Mouse (Mus musculus) hindbrain, embryonic 16.5 days (tissue): ENCODE measurements at regions not wholly inside any gene's neighbourhood (a gene's known extent, or its start where the extent isn't known, plus 50 kb on each side); places are given as distances from the start of the nearest gene placed in this dataset.

Experiments used
- ATAC-seq: fragments of 200-750 bp; cut with Nextera tagmentation; 2 replicates; pipeline ENCODE4 v1.8.0; 2017; ENCODE audit warnings: moderate TSS enrichment, moderate library complexity
- H3K27ac ChIP-seq: fragments of 300-500 bp; sonication (generic); 2 replicates; pipeline ENCODE4 v1.5.1; 2014; ENCODE audit warnings: low read depth, mild to moderate bottlenecking, control low read depth, low read length, moderate library complexity
- H3K27me3 ChIP-seq: fragments of 300-500 bp; sonication (generic); replicated peaks from 2 replicates; pipeline ENCODE4 v1.6.1; 2014; ENCODE audit warnings: low read length; ENCODE audit not compliant: control insufficient read depth, insufficient read depth
- H3K36me3 ChIP-seq: fragments of 300-500 bp; sonication (generic); 2 replicates; pipeline ENCODE4 v1.6.1; 2014; ENCODE audit warnings: mild to moderate bottlenecking, low read length, moderate library complexity, mixed read lengths; ENCODE audit not compliant: control insufficient read depth, insufficient read depth
- H3K4me1 ChIP-seq: fragments of 300-500 bp; sonication (generic); 2 replicates; pipeline ENCODE4 v1.6.1; 2014; ENCODE audit warnings: low read depth, low read length; ENCODE audit not compliant: control insufficient read depth, insufficient read depth
- H3K4me2 ChIP-seq: fragments of 300-500 bp; sonication (generic); 2 replicates; pipeline ENCODE4 v1.6.1; 2014; ENCODE audit warnings: mild to moderate bottlenecking, low read length, control low read depth, moderate library complexity
- H3K4me3 ChIP-seq: fragments of 300-500 bp; sonication (generic); 2 replicates; pipeline ENCODE4 v1.5.1; 2014; ENCODE audit warnings: mild to moderate bottlenecking, low read length, control low read depth, moderate library complexity
- H3K9ac ChIP-seq: fragments of 300-500 bp; sonication (generic); 2 replicates; pipeline ENCODE4 v1.6.1; 2014; ENCODE audit warnings: low read depth, mild to moderate bottlenecking, control low read depth, low read length, moderate library complexity
- H3K9me3 ChIP-seq: fragments of 300-500 bp; sonication (generic); 2 replicates; pipeline ENCODE4 v1.6.1; 2014; ENCODE audit warnings: mild to moderate bottlenecking, low read length, moderate library complexity; ENCODE audit not compliant: control insufficient read depth
- WGBS: fragments of 180-500 bp; shearing (Covaris S2); extraction: QIAGEN DNeasy Blood & Tissue Kit; methylation state at CpG from one replicate; pipeline ENCODE4 v1.1.7; 2014; 5-methylcytosine and 5-hydroxymethylcytosine counted together

DNA sequence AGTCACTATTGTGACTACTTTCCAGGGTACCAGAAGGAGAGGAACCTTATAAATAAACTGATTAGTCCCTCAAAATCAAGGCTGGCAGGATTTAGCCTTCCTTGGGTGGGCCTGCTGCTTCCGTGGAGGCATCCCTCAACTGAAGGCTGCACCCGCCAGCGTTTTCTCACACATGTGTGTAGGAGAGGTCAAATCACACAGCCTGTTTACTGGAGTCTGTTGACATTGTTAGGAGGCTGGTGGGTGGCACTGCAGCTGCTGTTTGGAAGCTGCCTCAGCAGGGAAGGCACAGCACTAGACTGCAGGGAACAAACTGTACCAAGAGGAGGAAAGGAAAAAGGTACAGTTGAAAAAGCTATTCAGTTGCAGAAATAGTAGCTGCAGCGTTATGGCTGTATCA lies 142.3 kb upstream of the Gm11042 start:
- Histone ChIP-seq H3K4me3 (no peak overlapping the region), H3K4me2 (no peak overlapping the region), H3K9me3 (no peaks in the 10 kb centered on the region), H3K27ac (no peak overlapping the region), H3K9ac (no peak overlapping the region), H3K4me1 (0 out of 2 replicates have a peak, but pooled peaks cover 3% of the 10 kb centered on the region), H3K36me3 (no peaks in the 10 kb centered on the region), H3K27me3 (no peaks in the 10 kb centered on the region)
- WGBS = 28% methylated on average over 4 of the region's 4 CpGs
- no peak for ATAC-seq

DNA sequence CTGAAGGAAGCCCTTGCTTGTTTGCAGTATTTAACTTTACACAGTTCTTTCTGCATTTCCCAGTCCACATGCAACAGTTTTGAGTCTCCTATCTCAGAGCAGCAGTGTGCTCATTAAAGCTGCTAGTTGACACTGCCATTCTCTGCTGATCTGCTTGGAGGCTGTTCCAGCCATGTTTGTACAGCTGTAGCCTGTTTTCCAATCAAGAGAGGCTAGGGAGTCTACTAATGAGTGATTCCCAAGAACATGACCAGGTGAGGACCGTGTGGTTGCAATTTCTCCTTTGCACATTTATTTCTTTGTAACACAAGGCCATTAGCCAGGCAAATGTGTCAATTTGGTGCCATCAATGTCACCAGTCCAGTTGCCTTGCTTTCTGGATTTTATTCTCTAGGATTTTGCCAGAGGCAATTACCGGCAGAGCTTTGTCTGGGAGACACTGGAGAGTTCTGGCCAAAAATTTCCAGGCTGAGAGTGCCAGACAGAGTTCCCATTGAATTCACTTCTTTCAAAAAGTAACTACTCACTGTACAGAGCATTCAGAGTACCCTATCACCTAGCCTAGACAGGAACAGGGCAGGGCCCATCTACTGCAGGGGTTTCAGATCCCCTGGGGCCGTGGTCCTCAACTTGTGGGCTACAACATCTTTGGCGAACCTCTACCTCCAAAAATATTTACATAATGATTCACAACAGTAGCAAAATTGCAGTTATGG lies 136.3 kb upstream of the Gm11042 start:
- H3K4me1 ChIP-seq = no peaks in the 10 kb centered on the region
- no peaks in the 10 kb centered on the region for H3K9me3 ChIP-seq
- H3K27ac ChIP-seq = no peak overlapping the region
- ATAC-seq = no peak
- H3K9ac ChIP-seq = no peak overlapping the region
- H3K27me3 ChIP-seq = no peaks in the 10 kb centered on the region
- no peak overlapping the region for H3K4me2 ChIP-seq
- H3K4me3 ChIP-seq = no peak overlapping the region
- 74% methylated on average over 4 of the region's 4 CpGs for WGBS
- no peaks in the 10 kb centered on the region for H3K36me3 ChIP-seq

DNA sequence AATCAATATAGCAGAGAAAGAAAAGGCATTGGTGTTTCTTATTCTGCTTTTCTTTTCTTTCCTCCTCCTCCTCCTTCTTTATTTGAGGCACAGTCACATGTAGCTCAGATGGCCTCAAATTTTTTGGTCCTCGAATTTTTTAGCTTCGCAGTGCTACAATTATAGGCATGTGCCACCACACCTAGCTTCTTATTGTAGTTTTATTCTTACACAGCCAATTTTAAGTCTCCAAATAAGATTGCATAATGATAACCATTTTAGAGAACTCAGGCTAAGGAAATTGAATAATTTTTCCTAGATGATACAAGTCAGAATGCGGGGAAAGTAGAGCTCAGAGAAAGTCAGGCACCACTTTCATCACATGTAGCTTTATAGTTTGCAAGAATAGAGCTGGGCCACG lies 132.1 kb upstream of the Gm11042 start:
- ATAC-seq = no peak
- no peak overlapping the region for H3K27ac ChIP-seq
- 84% methylated on average over 4 of the region's 4 CpGs for WGBS
- no peaks in the 10 kb centered on the region for H3K27me3 ChIP-seq
- no peaks in the 10 kb centered on the region for H3K9me3 ChIP-seq
- no peak overlapping the region for H3K4me2 ChIP-seq
- no peaks in the 10 kb centered on the region for H3K4me1 ChIP-seq
- no peaks in the 10 kb centered on the region for H3K36me3 ChIP-seq
- no peak overlapping the region for H3K4me3 ChIP-seq
- H3K9ac ChIP-seq = no peak overlapping the region

DNA sequence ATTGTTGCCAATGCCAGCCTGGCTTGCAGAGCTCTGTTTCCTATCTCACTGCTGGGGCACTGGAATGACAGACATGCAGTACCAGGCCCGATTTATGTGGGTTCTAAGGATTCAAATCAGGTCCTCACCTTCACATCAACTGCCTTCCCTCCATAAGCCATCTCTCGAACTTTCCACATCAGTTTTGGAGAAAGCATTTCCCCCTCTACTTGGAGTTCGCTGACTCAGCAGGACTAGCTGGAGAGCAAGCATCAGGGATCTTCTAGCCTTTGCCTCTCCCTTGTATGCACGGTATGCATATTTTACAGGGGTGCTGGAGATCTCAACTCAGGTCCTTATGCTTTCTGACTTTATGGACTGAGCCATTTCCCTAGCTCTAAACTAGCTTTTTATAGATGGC lies 118.7 kb upstream of the Gm11042 start:
- no peak for ATAC-seq
- H3K4me3 ChIP-seq = no peak overlapping the region
- no peaks in the 10 kb centered on the region for H3K9me3 ChIP-seq
- H3K27me3 ChIP-seq = no peaks in the 10 kb centered on the region
- H3K4me2 ChIP-seq = no peak overlapping the region
- no peaks in the 10 kb centered on the region for H3K36me3 ChIP-seq
- no peak overlapping the region for H3K9ac ChIP-seq
- WGBS = 87% methylated on average over 4 of the region's 4 CpGs
- H3K4me1 ChIP-seq = no peaks in the 10 kb centered on the region
- H3K27ac ChIP-seq = no peak overlapping the region

DNA sequence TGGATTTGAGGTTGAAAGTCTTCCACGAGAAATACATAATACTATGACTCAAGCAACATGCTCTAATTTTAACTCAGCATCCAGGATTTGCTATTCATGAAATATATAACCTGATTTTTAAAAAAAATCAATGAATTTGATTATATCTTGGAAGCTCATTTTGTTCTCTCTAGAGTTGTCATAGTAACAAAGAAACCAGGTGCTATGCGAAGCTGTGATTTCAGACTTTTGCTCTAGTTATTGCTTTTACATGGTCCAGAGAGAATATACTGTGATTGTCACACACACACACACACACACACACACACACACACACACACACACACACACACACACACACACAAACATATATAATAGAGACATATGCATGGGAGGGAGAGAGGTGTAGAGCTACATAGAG lies 98.5 kb upstream of the Gm11042 start:
- no peaks in the 10 kb centered on the region for H3K9me3 ChIP-seq
- peak; percentile 52; the same call in 1 of the 2 replicates for ATAC-seq
- H3K4me1 ChIP-seq = no peaks in the 10 kb centered on the region
- H3K9ac ChIP-seq = no peak overlapping the region
- WGBS = 80% methylated on average over 2 of the region's 2 CpGs
- no peak overlapping the region for H3K4me2 ChIP-seq
- no peak overlapping the region for H3K4me3 ChIP-seq
- no peak overlapping the region; the same call in 1 of the 2 replicates for H3K27ac ChIP-seq
- no peaks in the 10 kb centered on the region for H3K36me3 ChIP-seq
- H3K27me3 ChIP-seq = no peaks in the 10 kb centered on the region

DNA sequence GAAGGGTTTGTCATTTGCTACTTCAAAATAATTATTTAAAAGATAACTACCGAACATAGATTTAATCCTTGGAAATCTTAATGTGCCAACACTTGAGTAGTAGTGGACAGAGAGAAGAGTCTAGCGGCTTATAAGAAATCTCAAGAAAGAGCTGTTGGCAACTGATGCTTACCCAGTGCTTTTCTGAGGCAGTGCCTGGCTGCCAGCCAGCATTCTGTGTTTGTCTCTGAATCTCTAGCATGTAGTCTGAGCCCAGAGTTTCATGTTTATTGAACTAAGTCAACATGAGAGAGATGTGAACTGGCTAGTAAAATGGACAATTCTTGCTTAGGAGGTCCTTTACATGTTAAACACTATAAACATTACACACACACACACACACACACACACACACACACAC lies 94.3 kb upstream of the Gm11042 start:
- H3K27me3 ChIP-seq = no peaks in the 10 kb centered on the region
- no peak overlapping the region for H3K9ac ChIP-seq
- no peak for ATAC-seq
- H3K4me2 ChIP-seq = no peak overlapping the region
- H3K9me3 ChIP-seq = no peaks in the 10 kb centered on the region
- H3K27ac ChIP-seq = no peak overlapping the region
- no peaks in the 10 kb centered on the region for H3K4me1 ChIP-seq
- no peak overlapping the region for H3K4me3 ChIP-seq
- 77% methylated on average over 2 of the region's 2 CpGs for WGBS
- H3K36me3 ChIP-seq = no peaks in the 10 kb centered on the region

DNA sequence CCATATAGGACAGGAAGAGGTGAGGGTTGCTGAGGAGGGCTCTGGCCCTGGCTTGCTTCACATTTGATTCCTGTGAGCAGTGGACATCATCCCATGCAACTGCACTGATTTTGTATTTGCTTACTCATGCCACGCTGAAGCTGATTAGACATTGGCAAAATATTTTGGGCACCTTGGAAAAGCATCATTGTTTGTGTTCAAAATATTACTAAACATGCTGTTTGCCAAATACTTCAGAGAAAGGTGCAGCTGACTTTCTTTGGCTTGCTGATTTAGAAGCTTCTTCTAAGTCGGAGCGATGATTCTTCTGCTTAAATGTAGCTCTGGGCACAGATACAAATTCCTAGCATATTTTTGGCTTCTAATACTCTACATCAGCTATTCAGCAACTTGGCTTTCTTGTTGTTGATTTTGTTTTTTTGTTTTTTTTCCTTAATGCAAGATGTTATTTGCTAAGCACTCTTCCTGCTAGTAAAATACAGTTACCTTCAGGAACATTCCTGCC lies 91.4 kb upstream of the Gm11042 start:
- WGBS = 71% methylated on average over 3 of the region's 3 CpGs
- Histone ChIP-seq H3K9ac (no peak overlapping the region), H3K9me3 (no peaks in the 10 kb centered on the region)

DNA sequence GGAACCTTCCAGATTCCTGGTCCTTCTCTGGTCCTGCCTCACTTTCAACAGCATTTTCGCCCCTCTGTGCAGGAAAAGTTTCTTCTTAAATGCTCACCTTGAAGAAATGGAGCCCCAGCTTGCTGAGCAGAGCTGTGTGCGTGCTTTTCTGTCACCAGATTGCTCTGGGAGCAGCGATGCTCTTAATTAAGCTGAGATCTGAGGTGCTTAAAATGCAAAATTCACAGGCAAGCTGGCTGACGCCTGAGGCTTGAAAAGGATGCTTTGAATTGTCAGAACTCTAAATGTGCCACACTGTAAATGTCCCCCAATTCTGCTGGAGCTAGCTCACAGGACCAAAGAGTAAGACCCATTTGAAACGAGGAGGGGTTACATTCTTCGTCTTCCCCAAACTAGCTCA lies 73.6 kb upstream of the Gm11042 start:
- Histone ChIP-seq H3K4me3 (no peak overlapping the region), H3K9me3 (no peaks in the 10 kb centered on the region), H3K4me1 (no peaks in the 10 kb centered on the region), H3K27me3 (no peaks in the 10 kb centered on the region), H3K9ac (no peak overlapping the region), H3K4me2 (no peak overlapping the region), H3K36me3 (no peaks in the 10 kb centered on the region), H3K27ac (no peak overlapping the region)
- no peak for ATAC-seq
- WGBS = 67% methylated on average over 6 of the region's 6 CpGs

More for the DNA sequence above, 91.4 kb upstream of the Gm11042 start:
- ATAC-seq = no peak
- Histone ChIP-seq H3K4me3 (no peak overlapping the region), H3K36me3 (no peaks in the 10 kb centered on the region), H3K4me2 (no peak overlapping the region), H3K27me3 (no peaks in the 10 kb centered on the region), H3K4me1 (no peaks in the 10 kb centered on the region), H3K27ac (no peak overlapping the region)
